Mouse (Mus musculus) lung, embryonic 16.5 days (tissue): Measurements from ENCODE around the gene Per1. TPM values are rescaled to one million over a fixed set of nuclear protein-coding genes. Genes with fewer than 3 reads are reported as not detected.
A peak's percentile ranks its signal among the peaks of the same experiment; 100 is the strongest.

Experiments
- ATAC-seq: fragments of 200-750 bp; cut with Nextera tagmentation; 2 replicates; pipeline ENCODE4 v1.8.0; 2017; ENCODE audit warnings: low read depth, mild to moderate bottlenecking, moderate library complexity
- H3K27ac ChIP-seq: fragments of 300-500 bp; sonication (generic); 2 replicates; pipeline ENCODE4 v1.5.1; 2014; ENCODE audit warnings: mild to moderate bottlenecking, control low read depth, low read length
- H3K27me3 ChIP-seq: fragments of 300-500 bp; sonication (generic); 2 replicates; pipeline ENCODE4 v1.6.1; 2014; ENCODE audit warnings: low read depth, low read length, mixed read lengths; ENCODE audit not compliant: control insufficient read depth, insufficient read depth
- H3K36me3 ChIP-seq: fragments of 300-500 bp; sonication (generic); 2 replicates; pipeline ENCODE4 v1.6.1; 2014; ENCODE audit warnings: low read length; ENCODE audit not compliant: control insufficient read depth, insufficient read depth
- H3K4me1 ChIP-seq: fragments of 300-500 bp; sonication (generic); replicated peaks from 2 replicates; pipeline ENCODE4 v1.6.1; 2014; ENCODE audit warnings: low read length, mixed read lengths; ENCODE audit not compliant: control insufficient read depth, insufficient read depth
- H3K4me2 ChIP-seq: fragments of 300-500 bp; sonication (generic); 2 replicates; pipeline ENCODE4 v1.6.1; 2014; ENCODE audit warnings: low read depth, low read length, control low read depth
- H3K4me3 ChIP-seq: fragments of 300-500 bp; sonication (generic); 2 replicates; pipeline ENCODE4 v1.5.1; 2014; ENCODE audit warnings: mild to moderate bottlenecking, low read length, control low read depth
- H3K9ac ChIP-seq: fragments of 300-500 bp; sonication (generic); 2 replicates; pipeline ENCODE4 v1.6.1; 2014; ENCODE audit warnings: low read length, control low read depth
- H3K9me3 ChIP-seq: fragments of 300-500 bp; sonication (generic); 2 replicates; pipeline ENCODE4 v1.6.1; 2016; ENCODE audit warnings: low read length; ENCODE audit not compliant: control insufficient read depth
- WGBS: fragments of 180-500 bp; shearing (Covaris S2); extraction: QIAGEN DNeasy Blood & Tissue Kit; methylation state at CpG from one replicate; pipeline ENCODE4 v1.1.7; 2014; 5-methylcytosine and 5-hydroxymethylcytosine counted together
- polyA plus RNA-seq: library from polyadenylated mRNA; unstranded; fragments of >200 nt; fragmentation: Nextera tagmentation; extraction: Ambion mirVana; gene quantifications from 2 replicates; pipeline ENCODE4 v1.2.1, GENCODE M21; 2015

Per1 gene
- polyA plus RNA-seq, 1 experiment from 2014 or later, result 32.4 TPM

DNA sequence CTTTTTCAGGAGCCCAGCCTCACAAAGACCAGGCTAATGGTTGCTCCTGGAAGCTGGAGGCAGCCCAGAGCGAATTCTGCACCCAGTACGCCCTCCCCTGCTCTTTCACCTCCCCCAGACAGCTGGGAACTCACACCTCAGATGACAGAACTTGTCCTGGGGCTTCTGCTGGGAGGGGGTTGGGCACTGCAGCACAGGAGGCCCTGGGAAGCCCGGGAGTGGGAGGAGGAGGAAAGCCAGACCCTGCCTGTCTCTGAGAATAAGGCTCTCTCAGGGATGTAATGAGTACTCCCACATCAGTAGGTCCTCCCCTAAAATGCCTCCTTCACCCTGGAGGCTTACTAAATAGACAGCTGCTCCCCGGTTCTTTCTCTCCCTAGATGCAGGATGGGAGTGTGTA is 7.9 kb upstream of the Per1 start:
- peaks cover 6% of the 10 kb centered on the region; the same call in 1 of the 2 replicates for H3K36me3 ChIP-seq
- whole genome bisulfite sequencing, result 36% methylated on average over 4 of the region's 4 CpGs
- peaks cover 18% of the 10 kb centered on the region for H3K4me1 ChIP-seq
- no peak overlapping the region for H3K4me3 ChIP-seq
- H3K9me3 ChIP-seq, result no peaks in the 10 kb centered on the region
- H3K9ac ChIP-seq, result peak overlapping the region; percentile 29
- no peak for ATAC-seq
- H3K4me2 ChIP-seq, result no peak overlapping the region
- H3K27ac ChIP-seq, result no peak overlapping the region
- H3K27me3 ChIP-seq, result no peaks in the 10 kb centered on the region

DNA sequence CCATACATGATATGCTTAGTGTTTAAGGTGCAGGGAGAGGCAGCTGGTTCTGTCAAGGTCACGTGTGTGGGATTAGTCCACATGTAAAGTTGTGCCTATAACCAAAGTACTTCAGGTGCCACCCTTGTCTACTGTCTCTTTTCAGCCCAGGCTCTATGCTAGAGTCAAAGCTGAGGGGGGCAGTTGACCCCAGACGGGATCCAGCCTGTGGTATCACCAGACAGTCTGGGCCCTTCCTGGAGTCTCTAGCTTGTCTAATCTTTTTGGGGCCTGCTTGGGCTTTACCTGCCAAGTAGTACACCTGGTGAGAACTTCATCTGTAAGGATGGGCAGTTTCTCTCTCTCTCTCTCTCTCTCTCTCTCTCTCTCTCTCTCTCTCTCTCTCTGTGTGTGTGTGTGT is 7.4 kb upstream of the Per1 start:
- Histone ChIP-seq H3K9ac (no peak overlapping the region), H3K36me3 (peaks cover 7% of the 10 kb centered on the region; the same call in 1 of the 2 replicates), H3K9me3 (no peaks in the 10 kb centered on the region), H3K27me3 (no peaks in the 10 kb centered on the region), H3K4me2 (no peak overlapping the region; the same call in 1 of the 2 replicates), H3K4me3 (no peak overlapping the region), H3K4me1 (peaks cover 18% of the 10 kb centered on the region), H3K27ac (no peak overlapping the region)
- no peak for ATAC-seq
- WGBS, result 62% methylated on average over 2 of the region's 2 CpGs

DNA sequence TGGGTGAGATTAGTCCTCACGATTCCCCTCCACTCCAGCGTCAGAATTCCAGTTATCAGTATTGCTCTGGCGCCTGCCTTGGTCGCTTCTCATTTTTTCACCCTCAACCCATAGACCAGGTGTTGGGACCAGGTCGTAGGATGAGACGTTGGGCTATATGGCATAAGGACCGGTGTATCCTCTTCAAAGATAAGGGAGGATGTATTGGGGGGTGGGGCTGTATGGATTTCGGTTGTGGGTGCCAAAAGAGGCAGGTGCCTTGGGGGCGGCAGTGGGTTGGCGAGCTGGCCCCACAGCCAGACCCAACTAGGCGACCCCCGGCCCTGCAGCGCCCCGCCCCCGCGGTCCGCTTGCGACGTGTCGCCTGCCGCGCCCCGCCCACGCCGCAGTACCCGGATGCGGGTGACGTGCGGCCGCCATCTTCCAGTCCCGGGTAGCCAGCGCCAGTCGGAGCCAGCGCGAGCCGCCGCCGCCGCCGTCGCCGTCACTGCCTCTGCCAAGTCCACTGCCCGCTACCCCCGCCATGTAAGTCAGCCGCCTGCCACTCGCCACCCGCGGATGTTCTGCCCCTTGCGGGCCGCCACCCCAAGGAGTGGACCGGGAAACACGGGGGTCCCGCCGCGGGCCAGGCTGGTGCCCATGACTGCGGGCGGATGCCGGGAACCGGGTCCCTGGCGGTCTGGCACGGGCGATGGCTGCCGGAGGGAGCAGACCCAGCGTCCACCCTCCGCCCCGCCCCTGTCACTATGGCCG is 6.7 kb upstream of the Per1 start, which contains the start of gene Vamp2:
Gene Vamp2 (plus strand): TSS at position 388 of the 753 bp plus-strand sequence.
- peak; percentile 85 for ATAC-seq
- peak within 1 kb of the TSS; percentile 75 for H3K4me2 ChIP-seq
- H3K9ac ChIP-seq, result peak within 1 kb of the TSS; percentile 100
- H3K27me3 ChIP-seq, result no peaks in the 10 kb centered on the region
- H3K27ac ChIP-seq, result peak within 1 kb of the TSS; percentile 95
- peaks cover 18% of the 10 kb centered on the region for H3K4me1 ChIP-seq
- H3K4me3 ChIP-seq, result peak within 1 kb of the TSS; percentile 99
- WGBS, result under 1% methylated on average over 59 of the region's 67 CpGs
- H3K36me3 ChIP-seq, result peaks cover 10% of the 10 kb centered on the region; the same call in 1 of the 2 replicates
- H3K9me3 ChIP-seq, result no peaks in the 10 kb centered on the region

DNA sequence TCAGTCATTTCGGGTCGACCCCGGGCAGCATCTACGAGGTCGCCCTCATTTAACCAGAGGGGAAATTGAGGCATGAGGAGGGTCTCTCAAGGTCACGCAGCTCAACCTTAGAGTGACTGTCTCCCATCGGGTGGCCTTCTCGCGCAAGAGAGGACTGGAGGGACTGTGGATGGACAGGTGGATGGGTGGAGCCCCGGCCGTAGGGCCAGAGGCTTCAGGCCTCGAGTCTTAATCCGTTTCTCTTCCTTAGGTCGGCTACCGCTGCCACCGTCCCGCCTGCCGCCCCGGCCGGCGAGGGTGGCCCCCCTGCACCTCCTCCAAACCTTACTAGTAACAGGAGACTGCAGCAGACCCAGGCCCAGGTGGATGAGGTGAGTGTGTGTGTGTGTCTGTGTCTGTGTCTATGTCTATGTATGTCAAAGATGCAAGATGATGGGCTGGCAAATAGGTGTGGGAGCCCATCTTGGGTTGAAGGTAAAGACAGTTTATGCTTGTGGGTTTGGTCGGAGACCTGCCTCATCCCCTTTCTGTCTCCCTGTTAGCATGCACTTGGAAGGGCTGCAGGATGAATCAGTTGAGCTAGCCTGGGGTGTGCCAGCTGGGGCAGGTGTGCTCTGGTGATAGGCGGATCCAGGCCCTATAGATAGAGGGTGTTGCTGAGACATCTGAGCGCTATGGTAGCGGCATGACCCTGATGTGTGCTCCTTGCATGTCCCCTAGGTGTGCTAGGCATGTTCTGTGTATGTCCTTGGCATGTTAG is 6.0 kb upstream of the Per1 start:
- peak; percentile 19 for ATAC-seq
- Histone ChIP-seq H3K4me1 (peaks cover 20% of the 10 kb centered on the region), H3K27ac (peak overlapping the region; percentile 95), H3K4me2 (peak overlapping the region; percentile 75), H3K9me3 (no peaks in the 10 kb centered on the region), H3K9ac (peak overlapping the region; percentile 100), H3K4me3 (peak overlapping the region; percentile 99), H3K36me3 (peaks cover 10% of the 10 kb centered on the region; the same call in 1 of the 2 replicates), H3K27me3 (no peaks in the 10 kb centered on the region)
- 10% methylated on average over 25 of the region's 25 CpGs for WGBS

DNA sequence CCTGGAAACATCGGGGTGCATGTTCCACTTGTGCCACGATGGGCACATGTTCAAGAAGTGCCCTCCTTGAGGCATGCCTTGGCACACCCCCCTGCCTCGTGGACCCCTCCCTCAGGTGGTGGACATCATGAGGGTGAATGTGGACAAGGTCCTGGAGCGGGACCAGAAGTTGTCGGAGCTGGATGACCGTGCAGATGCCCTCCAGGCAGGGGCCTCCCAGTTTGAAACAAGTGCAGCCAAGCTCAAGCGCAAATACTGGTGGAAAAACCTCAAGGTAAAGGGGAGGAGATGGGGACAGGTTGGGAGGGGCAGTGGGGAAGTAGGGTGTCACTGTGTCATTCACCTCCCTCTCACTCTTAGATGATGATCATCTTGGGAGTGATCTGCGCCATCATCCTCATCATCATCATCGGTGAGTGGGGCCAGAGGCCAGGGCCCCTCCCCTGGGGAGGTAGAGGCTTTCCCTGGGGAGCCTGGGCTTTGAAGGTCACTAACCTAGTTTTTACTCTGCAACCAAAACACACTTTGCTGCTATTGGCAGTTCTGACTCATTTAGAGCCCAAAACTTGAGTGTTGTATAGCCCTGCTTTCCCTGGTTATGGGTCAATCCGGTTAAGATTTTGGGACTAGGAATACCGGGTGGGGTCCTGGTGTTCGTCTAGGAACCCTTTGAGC is 5.3 kb upstream of the Per1 start:
- 79% methylated on average over 12 of the region's 12 CpGs for WGBS
- peak overlapping the region; percentile 100 for H3K9ac ChIP-seq
- H3K9me3 ChIP-seq, result no peaks in the 10 kb centered on the region
- H3K36me3 ChIP-seq, result peaks cover 10% of the 10 kb centered on the region; the same call in 1 of the 2 replicates
- H3K27ac ChIP-seq, result no peak overlapping the region
- H3K4me3 ChIP-seq, result peak overlapping the region; percentile 99
- H3K27me3 ChIP-seq, result no peaks in the 10 kb centered on the region
- peaks cover 25% of the 10 kb centered on the region for H3K4me1 ChIP-seq
- H3K4me2 ChIP-seq, result peak overlapping the region; percentile 75
- ATAC-seq, result no peak

DNA sequence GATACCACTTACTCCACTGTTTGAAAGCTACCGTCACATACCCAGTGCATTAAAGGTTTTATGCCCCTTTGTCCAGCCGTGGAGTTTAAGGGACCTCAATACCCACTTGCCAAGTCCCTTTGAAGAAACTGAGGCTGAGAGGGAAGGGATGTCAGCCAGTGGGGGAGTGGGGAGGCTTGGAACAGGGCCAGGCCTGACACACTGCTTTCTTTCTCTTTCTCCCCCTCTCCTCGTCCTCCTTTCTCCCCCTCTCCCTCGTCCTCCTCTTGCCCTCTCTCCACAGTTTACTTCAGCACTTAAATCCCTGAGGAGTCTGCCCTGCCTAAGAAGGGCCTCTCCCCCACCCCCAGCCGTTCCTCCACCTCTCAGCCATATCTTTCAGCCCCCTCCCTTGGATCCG is 4.7 kb upstream of the Per1 start:
- ATAC-seq, result no peak
- no peak overlapping the region for H3K4me2 ChIP-seq

DNA sequence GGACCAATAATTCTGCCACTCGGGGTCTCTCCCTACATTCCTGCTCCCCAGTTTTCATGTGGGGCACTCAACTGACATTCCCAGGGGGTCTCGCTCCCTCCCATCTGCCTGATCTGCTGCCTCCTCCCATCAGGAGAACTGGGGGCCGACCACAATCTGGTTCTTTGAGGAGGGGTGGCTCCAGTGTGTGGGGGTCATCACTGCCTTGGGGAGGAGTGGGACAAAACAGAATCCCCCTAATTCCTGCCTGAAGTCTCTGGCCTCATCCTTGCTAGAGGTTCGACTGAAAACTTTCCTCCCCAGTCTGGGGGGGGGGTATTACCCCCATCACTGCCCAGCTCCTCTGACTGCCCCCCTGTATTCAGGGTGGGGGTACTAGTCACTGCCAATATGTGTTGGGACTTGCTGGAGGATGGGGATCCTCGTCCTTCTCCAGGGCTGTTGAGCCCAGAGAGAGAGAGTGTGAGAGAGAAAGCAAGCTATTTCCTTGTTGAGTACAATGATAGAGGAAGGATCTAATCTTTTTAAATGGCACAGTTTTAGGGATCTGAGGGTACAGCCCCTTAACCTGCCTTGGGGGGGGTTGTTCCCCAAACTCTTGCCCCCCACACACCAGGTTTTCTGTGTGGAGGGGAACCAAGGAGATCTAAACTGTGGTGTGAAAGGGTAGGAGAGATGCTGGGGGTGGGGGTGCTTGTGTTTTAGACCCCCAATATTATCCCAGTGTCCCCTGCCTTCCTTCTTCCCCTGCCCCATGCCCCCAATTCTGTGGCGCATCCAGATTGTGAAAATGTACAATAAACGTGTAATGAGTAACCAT is 3.2 kb upstream of the Per1 start:
- WGBS, result 60% methylated on average over 7 of the region's 7 CpGs
- Histone ChIP-seq H3K4me1 (peaks cover 25% of the 10 kb centered on the region), H3K36me3 (peaks cover 10% of the 10 kb centered on the region; the same call in 1 of the 2 replicates), H3K27me3 (no peaks in the 10 kb centered on the region), H3K9me3 (no peaks in the 10 kb centered on the region), H3K27ac (no peak overlapping the region), H3K9ac (no peak overlapping the region), H3K4me2 (no peak overlapping the region), H3K4me3 (no peak overlapping the region)
- no peak for ATAC-seq

More for the DNA sequence above, 4.7 kb upstream of the Per1 start:
- Histone ChIP-seq H3K27me3 (no peaks in the 10 kb centered on the region), H3K9ac (peak overlapping the region; percentile 56), H3K9me3 (no peaks in the 10 kb centered on the region), H3K4me1 (peaks cover 25% of the 10 kb centered on the region), H3K36me3 (peaks cover 10% of the 10 kb centered on the region; the same call in 1 of the 2 replicates), H3K27ac (no peak overlapping the region), H3K4me3 (no peak overlapping the region)
- WGBS, result 46% methylated on average over 6 of the region's 6 CpGs

DNA sequence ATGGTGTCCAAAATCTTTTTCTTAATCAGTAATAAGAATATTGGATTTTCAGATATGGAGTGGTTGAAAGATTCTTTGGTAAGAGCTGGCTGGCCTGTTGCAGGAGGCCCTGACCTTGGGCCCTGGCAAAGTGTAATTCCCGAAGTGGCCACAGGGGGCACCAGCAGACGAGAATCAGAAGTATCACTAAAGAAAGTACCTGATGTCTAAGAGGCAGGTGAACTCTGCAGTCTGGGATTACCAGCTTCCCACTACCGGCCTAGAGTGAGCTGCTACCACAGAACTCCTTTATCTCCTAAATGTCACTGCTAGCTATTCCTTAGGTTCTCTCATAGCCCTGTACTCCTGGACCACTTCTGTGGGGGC is 2.6 kb upstream of the Per1 start:
- no peak overlapping the region for H3K9ac ChIP-seq
- 1% methylated on average over 3 of the region's 3 CpGs for WGBS
- H3K9me3 ChIP-seq, result no peaks in the 10 kb centered on the region
- no peaks in the 10 kb centered on the region for H3K27me3 ChIP-seq
- H3K4me1 ChIP-seq, result peaks cover 25% of the 10 kb centered on the region
- ATAC-seq, result no peak
- no peak overlapping the region for H3K27ac ChIP-seq
- no peak overlapping the region for H3K4me3 ChIP-seq
- peaks cover 10% of the 10 kb centered on the region; the same call in 1 of the 2 replicates for H3K36me3 ChIP-seq
- H3K4me2 ChIP-seq, result no peak overlapping the region
